Mouse (Mus musculus) forebrain, embryonic 10.5 days (tissue): ENCODE data around the gene Slf2. TPM values are rescaled to one million over a fixed set of nuclear protein-coding genes. Genes with fewer than 3 reads are reported as not detected.

Experiments
- DNase-seq: peaks from one replicate; pipeline ENCODE4 v3.0.0-alpha.2; 2017; ENCODE audit warnings: low spot score; ENCODE audit errors: extremely low spot score
- H3K27ac ChIP-seq: fragments of 300-500 bp; sonication (generic); 2 replicates; pipeline ENCODE4 v1.5.1; 2016; ENCODE audit warnings: mild to moderate bottlenecking
- H3K27me3 ChIP-seq: fragments of 300-500 bp; sonication (generic); 2 replicates; pipeline ENCODE4 v1.6.1; 2016; ENCODE audit warnings: mild to moderate bottlenecking; ENCODE audit not compliant: poor library complexity, severe bottlenecking
- H3K36me3 ChIP-seq: fragments of 300-500 bp; sonication (generic); replicated peaks from 2 replicates; pipeline ENCODE4 v1.6.1; 2016; ENCODE audit warnings: mild to moderate bottlenecking, moderate library complexity
- H3K4me1 ChIP-seq: fragments of 300-500 bp; sonication (generic); 2 replicates; pipeline ENCODE4 v1.6.1; 2016
- H3K4me3 ChIP-seq: fragments of 300-500 bp; sonication (generic); 2 replicates; pipeline ENCODE4 v1.5.1; 2016; ENCODE audit warnings: mild to moderate bottlenecking, moderate library complexity
- H3K9me3 ChIP-seq: fragments of 300-500 bp; sonication (generic); 2 replicates; pipeline ENCODE4 v1.6.1; 2016; ENCODE audit warnings: mild to moderate bottlenecking, moderate library complexity
- WGBS: fragments of 180-500 bp; shearing (Covaris S2); methylation state at CpG from one replicate; pipeline ENCODE4 v1.1.7; 2016; 5-methylcytosine and 5-hydroxymethylcytosine counted together
- polyA plus RNA-seq: library from polyadenylated mRNA; unstranded; fragments of >200 nt; fragmentation: Nextera tagmentation; extraction: Ambion mirVana; gene quantifications from 2 replicates; pipeline ENCODE4 v1.2.1, GENCODE M21; 2016

Gene Slf2
- polyA plus RNA-seq, 1 experiment from 2014 or later, result 53.9 TPM

- Histone ChIP-seq H3K27me3 (peaks cover 96% of the 10 kb centered on the region), H3K4me3 (no peak overlapping the region), H3K9me3 (no peaks in the 10 kb centered on the region), H3K36me3 (no peaks in the 10 kb centered on the region), H3K27ac (peak overlapping the region; percentile 72; the same call in 1 of the 2 replicates), H3K4me1 (peaks cover 42% of the 10 kb centered on the region)
- WGBS, result 43% methylated on average over 9 of the region's 9 CpGs
- no peak for DNase-seq
Measured at GRCm38 (mm10) chr19:44899104-44899793, 31.7 kb upstream of the Slf2 start.

GRCm38 (mm10) chr19:44899947-44900773 is 30.8 kb upstream of the Slf2 start:
- H3K4me1 ChIP-seq, result peaks cover 51% of the 10 kb centered on the region
- H3K27ac ChIP-seq, result peak overlapping the region; percentile 72
- H3K27me3 ChIP-seq, result peaks cover 90% of the 10 kb centered on the region
- DNase-seq, result no peak
- no peaks in the 10 kb centered on the region for H3K9me3 ChIP-seq
- H3K36me3 ChIP-seq, result no peaks in the 10 kb centered on the region
- no peak overlapping the region for H3K4me3 ChIP-seq
- 48% methylated on average over 22 of the region's 22 CpGs for WGBS

DNA sequence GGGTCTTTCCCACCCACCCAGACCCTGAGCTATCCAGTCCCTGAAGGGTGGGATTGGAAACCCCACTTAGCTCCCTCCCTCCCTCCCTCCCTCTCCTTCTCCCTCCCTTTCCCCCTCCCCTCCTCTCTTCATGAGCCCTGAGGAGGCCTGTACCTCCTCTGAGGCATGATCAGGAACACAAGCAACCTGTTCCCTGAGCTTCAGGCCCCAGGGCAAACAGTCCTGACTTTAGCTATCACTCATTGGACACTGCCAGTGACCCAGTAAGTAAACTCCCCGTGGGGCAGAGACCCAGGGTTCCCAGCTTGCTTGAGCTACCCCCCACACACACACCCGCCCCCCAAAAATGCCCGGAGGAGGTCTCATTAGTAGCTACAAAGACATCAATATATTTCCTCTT is 29.9 kb upstream of the Slf2 start:
- no peak overlapping the region for H3K4me3 ChIP-seq
- H3K4me1 ChIP-seq, result peaks cover 60% of the 10 kb centered on the region
- 0 out of 2 replicates have a peak overlapping the region, but pooled peaks have one; percentile 72 for H3K27ac ChIP-seq
- whole genome bisulfite sequencing, result 72% methylated on average over 3 of the region's 3 CpGs
- no peaks in the 10 kb centered on the region for H3K9me3 ChIP-seq
- DNase-seq, result no peak
- no peaks in the 10 kb centered on the region for H3K36me3 ChIP-seq
- peaks cover 85% of the 10 kb centered on the region for H3K27me3 ChIP-seq

GRCm38 (mm10) chr19:44902324-44902723 is 28.6 kb upstream of the Slf2 start:
- no peak overlapping the region for H3K4me3 ChIP-seq
- no peak overlapping the region for H3K27ac ChIP-seq
- H3K9me3 ChIP-seq, result no peaks in the 10 kb centered on the region
- DNase-seq, result no peak
- H3K4me1 ChIP-seq, result peaks cover 71% of the 10 kb centered on the region
- WGBS, result 89% methylated on average over 4 of the region's 4 CpGs
- no peaks in the 10 kb centered on the region for H3K36me3 ChIP-seq
- peaks cover 73% of the 10 kb centered on the region for H3K27me3 ChIP-seq

DNA sequence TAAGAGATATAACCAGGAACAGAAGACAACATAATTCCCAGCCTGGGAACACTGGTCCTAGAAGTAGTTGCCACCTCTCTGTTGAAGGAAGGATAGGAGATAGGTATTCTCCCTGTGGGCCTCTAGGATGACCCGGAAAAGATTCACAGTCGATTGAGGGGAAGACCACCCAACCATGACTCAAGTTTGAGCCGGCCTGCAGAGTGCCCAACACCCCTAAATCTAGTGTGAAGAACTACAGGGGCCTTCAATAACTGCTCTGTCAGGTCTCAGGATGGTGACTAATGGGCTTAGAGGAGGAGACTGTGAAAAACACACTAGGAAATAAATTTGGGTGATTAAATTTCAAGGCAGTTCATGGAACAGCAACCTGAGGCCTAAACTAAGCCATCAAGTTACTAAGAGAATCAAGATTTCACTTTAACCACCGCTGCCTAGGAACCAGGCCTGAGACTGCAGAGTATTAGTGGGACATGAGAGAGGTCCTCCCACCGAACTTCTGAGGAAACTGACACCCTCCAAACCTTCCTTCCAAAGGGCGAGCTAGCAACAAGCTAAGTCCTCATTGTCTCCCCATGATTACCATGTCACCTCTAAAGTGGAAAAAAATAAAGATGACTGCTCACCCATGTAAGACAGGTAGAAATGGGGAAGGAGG is 27.5 kb upstream of the Slf2 start:
- Histone ChIP-seq H3K4me3 (no peak overlapping the region), H3K27ac (no peak overlapping the region), H3K27me3 (peaks cover 61% of the 10 kb centered on the region), H3K9me3 (no peaks in the 10 kb centered on the region), H3K4me1 (peaks cover 79% of the 10 kb centered on the region), H3K36me3 (no peaks in the 10 kb centered on the region)
- 81% methylated on average over 6 of the region's 6 CpGs for WGBS
- no peak for DNase-seq

GRCm38 (mm10) chr19:44904141-44904720 is 26.7 kb upstream of the Slf2 start:
- Histone ChIP-seq H3K4me1 (peaks cover 79% of the 10 kb centered on the region), H3K4me3 (no peak overlapping the region), H3K27me3 (peaks cover 54% of the 10 kb centered on the region), H3K27ac (peak overlapping the region; percentile 40; the same call in 1 of the 2 replicates), H3K9me3 (no peaks in the 10 kb centered on the region), H3K36me3 (no peaks in the 10 kb centered on the region)
- 38% methylated on average over 6 of the region's 6 CpGs for WGBS
- DNase-seq, result no peak

DNA sequence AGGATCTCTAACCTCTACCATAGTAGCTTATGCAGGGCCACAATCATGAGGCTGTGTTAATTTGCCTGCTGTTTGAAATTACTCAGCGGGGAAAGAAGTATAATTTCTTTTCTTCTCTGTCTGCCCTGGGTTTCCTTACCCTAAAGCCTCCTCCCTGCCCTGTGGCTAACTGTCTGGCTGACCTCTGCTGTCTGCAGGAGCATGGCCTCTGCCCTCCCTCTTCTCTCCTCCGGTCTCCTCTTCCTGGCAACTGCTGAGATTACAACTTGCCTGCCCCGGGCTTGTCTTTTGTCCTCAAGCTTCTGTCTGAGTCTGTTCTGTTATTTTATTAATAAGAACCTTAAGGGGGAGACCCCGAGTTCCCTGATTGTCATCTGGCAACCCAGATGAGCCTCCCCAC is 25.6 kb upstream of the Slf2 start:
- Histone ChIP-seq H3K9me3 (no peaks in the 10 kb centered on the region), H3K27ac (0 out of 2 replicates have a peak overlapping the region, but pooled peaks have one; percentile 40), H3K27me3 (peaks cover 43% of the 10 kb centered on the region), H3K36me3 (no peaks in the 10 kb centered on the region), H3K4me1 (peaks cover 72% of the 10 kb centered on the region), H3K4me3 (no peak overlapping the region)
- no peak for DNase-seq
- 24% methylated on average over 4 of the region's 4 CpGs for WGBS

- 51% methylated on average over 15 of the region's 15 CpGs for WGBS
- no peak for DNase-seq
- peaks cover 18% of the 10 kb centered on the region for H3K27me3 ChIP-seq
Measured at GRCm38 (mm10) chr19:44907851-44908690, 22.9 kb upstream of the Slf2 start.

GRCm38 (mm10) chr19:44908836-44909460 is 22.0 kb upstream of the Slf2 start:
- peaks cover 9% of the 10 kb centered on the region for H3K27me3 ChIP-seq
- H3K27ac ChIP-seq, result peak overlapping the region; percentile 84
- no peaks in the 10 kb centered on the region for H3K36me3 ChIP-seq
- no peak for DNase-seq
- no peaks in the 10 kb centered on the region for H3K9me3 ChIP-seq
- WGBS, result 54% methylated on average over 11 of the region's 11 CpGs
- H3K4me1 ChIP-seq, result peaks cover 55% of the 10 kb centered on the region
- no peak overlapping the region for H3K4me3 ChIP-seq

More at GRCm38 (mm10) chr19:44907851-44908690, 22.9 kb upstream of the Slf2 start:
- Histone ChIP-seq H3K4me1 (peaks cover 59% of the 10 kb centered on the region), H3K9me3 (no peaks in the 10 kb centered on the region), H3K27ac (peak overlapping the region; percentile 84), H3K4me3 (no peak overlapping the region), H3K36me3 (no peaks in the 10 kb centered on the region)

- Histone ChIP-seq H3K4me1 (peaks cover 7% of the 10 kb centered on the region), H3K36me3 (no peaks in the 10 kb centered on the region)
- WGBS, result 64% methylated on average over 10 of the region's 10 CpGs
Measured at GRCm38 (mm10) chr19:44914481-44915249, 16.3 kb upstream of the Slf2 start.

DNA sequence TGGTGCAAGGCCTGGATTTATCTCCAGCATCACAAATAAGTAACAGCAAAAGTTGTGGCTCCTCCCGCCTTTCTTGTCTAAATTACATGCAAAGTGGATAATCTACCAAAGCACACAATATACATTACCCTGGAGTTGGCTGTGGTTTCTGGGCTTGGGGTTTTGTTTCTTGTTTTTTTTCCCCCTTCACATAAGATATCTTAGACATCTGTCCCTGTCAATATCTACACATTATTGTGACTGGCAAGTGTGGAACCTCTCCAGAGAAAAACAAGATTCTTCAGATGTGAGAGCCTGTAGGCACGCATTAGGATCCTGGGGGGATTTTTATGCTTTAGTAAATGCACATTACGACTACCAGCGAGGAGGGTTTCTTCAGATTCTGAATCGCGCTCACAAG is 12.8 kb upstream of the Slf2 start:
- H3K4me3 ChIP-seq, result no peak overlapping the region
- H3K27me3 ChIP-seq, result no peaks in the 10 kb centered on the region
- H3K9me3 ChIP-seq, result no peaks in the 10 kb centered on the region; the same call in 1 of the 2 replicates
- H3K27ac ChIP-seq, result no peak overlapping the region
- H3K36me3 ChIP-seq, result no peaks in the 10 kb centered on the region
- H3K4me1 ChIP-seq, result peaks cover 7% of the 10 kb centered on the region
- WGBS, result 93% methylated on average over 6 of the region's 6 CpGs
- no peak for DNase-seq

More at GRCm38 (mm10) chr19:44914481-44915249, 16.3 kb upstream of the Slf2 start:
- Histone ChIP-seq H3K4me3 (no peak overlapping the region), H3K9me3 (no peaks in the 10 kb centered on the region; the same call in 1 of the 2 replicates), H3K27me3 (no peaks in the 10 kb centered on the region), H3K27ac (peak overlapping the region; percentile 62; the same call in 1 of the 2 replicates)
- DNase-seq, result no peak
